In genomic region chr4:33309764-33310757, GRCm38 (mm10) we compare ENCODE assay signal across 1 mouse cellular context.
TF ChIP-seq lines count a peak whose summit lies in the region.

Gene Rngtt, plus strand, starts transcription at chr4:33310311.

TF ChIP-seq in MEL, 35 proteins besides CTCF, POLR2A, EP300 and RAD21 (continued from another document):
- no peak for TF ChIP-seq POLR2AphosphoS5 (IDR thresholded peaks at IDR 0.05; ENCODE audit: borderline replicate concordance, low read depth, low read length)
- TF ChIP-seq ELF1 (IDR thresholded peaks at IDR 0.05; ENCODE audit: low read depth, low read length), result peak; percentile 91
- TF ChIP-seq ZMIZ1 (IDR thresholded peaks at IDR 0.05; ENCODE audit: low read depth, low read length), result no peak
